Mouse (Mus musculus): ENCODE data around the gene Tasp1. TPM values are rescaled to one million over a fixed set of nuclear protein-coding genes. Genes with fewer than 3 reads are reported as not detected.

Gene Tasp1
- polyA plus RNA-seq, 1 experiment = 0.91 TPM

GRCm38 (mm10) chr2:139860133-139860494, 206.5 kb downstream of the Tasp1 start:
- Histone ChIP-seq H3K4me1 (no peaks in the 10 kb centered on the region; the same call in 1 of the 2 replicates), H3K9me3 (no peaks in the 10 kb centered on the region), H3K36me3 (replicated peaks; ENCODE audit: low read length) (peaks cover 11% of the 10 kb centered on the region), H3K4me3 (replicated peaks) (no peak overlapping the region), H3K27me3 (replicated peaks) (no peaks in the 10 kb centered on the region)
- TF ChIP-seq GATA1 (IDR thresholded peaks at IDR 0.05; ENCODE audit: borderline replicate concordance, low read length) (no peak), FLI1 (IDR thresholded peaks at IDR 0.05; ENCODE audit: low read length) (no peak)

DNA sequence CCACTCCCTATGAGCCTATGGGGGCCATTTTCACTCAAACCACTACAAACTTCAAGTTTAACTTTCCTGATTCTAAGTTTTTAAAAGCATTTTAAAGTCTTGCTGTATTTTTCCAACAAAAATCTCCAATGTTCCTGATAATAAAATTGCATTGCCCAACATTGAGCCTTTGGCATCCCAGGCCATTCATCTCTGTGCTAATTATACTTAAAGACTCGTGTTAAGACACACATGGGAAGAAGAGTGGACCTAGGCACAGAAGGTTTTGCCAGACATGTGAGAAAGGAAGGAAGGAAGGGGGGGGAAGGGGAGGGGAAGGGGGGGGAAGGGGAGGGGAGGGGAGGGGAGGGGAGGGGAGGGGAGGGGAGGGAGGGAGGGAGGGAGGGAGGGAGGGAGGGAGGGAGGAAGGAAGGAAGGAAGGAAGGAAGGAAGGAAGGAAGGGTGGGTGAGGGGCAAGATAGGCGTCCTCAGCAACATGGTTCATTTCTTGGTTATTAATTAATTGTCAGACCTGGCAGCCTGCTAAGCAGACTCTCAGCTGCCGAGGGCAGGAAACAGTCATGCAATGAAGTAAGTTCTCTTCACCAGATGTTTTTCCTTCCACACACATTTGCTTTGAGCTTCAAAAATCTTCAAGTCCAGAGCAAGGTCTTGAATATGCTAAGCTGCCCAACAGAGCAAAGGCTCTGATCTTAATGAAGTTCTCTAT, 207.0 kb downstream of the Tasp1 start:
- H3K36me3 ChIP-seq (replicated peaks; ENCODE audit: low read length) = peaks cover 11% of the 10 kb centered on the region
- H3K9me3 ChIP-seq = no peaks in the 10 kb centered on the region
- no peak for TF ChIP-seq FLI1 (IDR thresholded peaks at IDR 0.05; ENCODE audit: low read length)
- no peak for TF ChIP-seq GATA1 (IDR thresholded peaks at IDR 0.05; ENCODE audit: borderline replicate concordance, low read length)
- no peaks in the 10 kb centered on the region for H3K27me3 ChIP-seq (replicated peaks)
- no peaks in the 10 kb centered on the region; the same call in 1 of the 2 replicates for H3K4me1 ChIP-seq
- no peak overlapping the region for H3K4me3 ChIP-seq (replicated peaks)

DNA sequence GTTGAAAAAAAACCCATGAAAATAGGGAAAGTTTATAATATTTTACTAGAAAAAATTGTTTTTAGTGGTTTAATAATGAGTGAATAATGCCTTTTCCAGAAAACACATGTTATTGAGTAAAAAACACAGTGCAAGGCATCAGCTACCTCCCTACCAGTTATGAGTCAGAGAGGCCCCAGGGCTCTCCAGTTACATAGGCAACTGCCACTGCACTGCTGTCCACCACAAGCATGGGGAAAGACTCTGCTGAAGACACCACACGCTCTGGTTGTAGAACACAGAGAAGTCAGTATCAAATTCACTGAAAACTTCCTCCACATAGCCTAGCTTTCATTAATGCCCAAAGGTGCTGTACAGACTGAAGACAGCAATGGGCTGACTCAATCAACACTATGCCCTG, 217.0 kb downstream of the Tasp1 start:
- no peaks in the 10 kb centered on the region for H3K27me3 ChIP-seq (replicated peaks)
- no peak for TF ChIP-seq FLI1 (IDR thresholded peaks at IDR 0.05; ENCODE audit: low read length)
- no peak for TF ChIP-seq GATA1 (IDR thresholded peaks at IDR 0.05; ENCODE audit: borderline replicate concordance, low read length)
- no peak overlapping the region for H3K4me3 ChIP-seq (replicated peaks)
- peaks cover 5% of the 10 kb centered on the region; the same call in 1 of the 2 replicates for H3K4me1 ChIP-seq
- H3K9me3 ChIP-seq = no peaks in the 10 kb centered on the region
- H3K36me3 ChIP-seq (replicated peaks; ENCODE audit: low read length) = no peaks in the 10 kb centered on the region

- Histone ChIP-seq H3K4me1 (peaks cover 53% of the 10 kb centered on the region), H3K36me3 (replicated peaks; ENCODE audit: low read length) (peaks cover 20% of the 10 kb centered on the region), H3K27me3 (replicated peaks) (no peaks in the 10 kb centered on the region), H3K4me3 (replicated peaks) (no peak overlapping the region), H3K9me3 (peaks cover 11% of the 10 kb centered on the region)
- TF ChIP-seq GATA1 (IDR thresholded peaks at IDR 0.05; ENCODE audit: borderline replicate concordance, low read length) (no peak), FLI1 (IDR thresholded peaks at IDR 0.05; ENCODE audit: low read length) (no peak)
These were observed 225.2 kb downstream of the Tasp1 start for GRCm38 (mm10) chr2:139841359-139841758.

- H3K4me1 ChIP-seq = peaks cover 57% of the 10 kb centered on the region
- H3K36me3 ChIP-seq (replicated peaks; ENCODE audit: low read length) = peaks cover 20% of the 10 kb centered on the region
- no peaks in the 10 kb centered on the region for H3K27me3 ChIP-seq (replicated peaks)
- no peak overlapping the region for H3K4me3 ChIP-seq (replicated peaks)
- TF ChIP-seq FLI1 (IDR thresholded peaks at IDR 0.05; ENCODE audit: low read length) (no peak), GATA1 (IDR thresholded peaks at IDR 0.05; ENCODE audit: borderline replicate concordance, low read length) (no peak)
- peaks cover 11% of the 10 kb centered on the region for H3K9me3 ChIP-seq
These were observed 225.7 kb downstream of the Tasp1 start for GRCm38 (mm10) chr2:139840941-139841340.

GRCm38 (mm10) chr2:139821589-139822378, 244.8 kb downstream of the Tasp1 start:
- H3K9me3 ChIP-seq = peaks cover 7% of the 10 kb centered on the region; the same call in 1 of the 2 replicates
- H3K4me1 ChIP-seq = no peaks in the 10 kb centered on the region
- TF ChIP-seq GATA1 (IDR thresholded peaks at IDR 0.05; ENCODE audit: borderline replicate concordance, low read length) = no peak
- no peak for TF ChIP-seq FLI1 (IDR thresholded peaks at IDR 0.05; ENCODE audit: low read length)
- no peak overlapping the region for H3K4me3 ChIP-seq (replicated peaks)
- H3K27me3 ChIP-seq (replicated peaks) = peaks cover 5% of the 10 kb centered on the region
- H3K36me3 ChIP-seq (replicated peaks; ENCODE audit: low read length) = no peaks in the 10 kb centered on the region

DNA sequence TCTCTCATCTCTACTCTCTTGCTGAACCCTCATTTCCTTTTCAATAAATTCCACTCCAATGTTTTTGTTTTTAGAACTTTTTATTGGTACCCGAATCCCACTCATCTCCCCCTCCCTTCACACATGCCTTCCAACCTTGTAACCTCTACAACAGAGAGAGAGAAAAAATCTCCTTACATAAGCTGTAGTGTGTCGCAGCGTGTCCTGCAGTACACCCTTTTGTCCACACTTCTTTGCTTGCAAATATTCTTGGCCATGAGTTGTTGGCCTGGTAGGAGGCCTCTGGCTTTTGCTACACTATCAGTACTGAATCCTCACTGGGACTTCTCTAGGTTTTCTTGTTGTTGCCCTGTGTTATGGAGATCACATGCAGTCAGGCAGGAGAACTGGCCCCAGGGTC, 249.3 kb downstream of the Tasp1 start:
- Histone ChIP-seq H3K4me1 (no peaks in the 10 kb centered on the region), H3K9me3 (peaks cover 6% of the 10 kb centered on the region; the same call in 1 of the 2 replicates), H3K4me3 (replicated peaks) (no peak overlapping the region), H3K27me3 (replicated peaks) (peaks cover 8% of the 10 kb centered on the region), H3K36me3 (replicated peaks; ENCODE audit: low read length) (no peaks in the 10 kb centered on the region)
- TF ChIP-seq FLI1 (IDR thresholded peaks at IDR 0.05; ENCODE audit: low read length) = no peak
- TF ChIP-seq GATA1 (IDR thresholded peaks at IDR 0.05; ENCODE audit: borderline replicate concordance, low read length) = no peak

DNA sequence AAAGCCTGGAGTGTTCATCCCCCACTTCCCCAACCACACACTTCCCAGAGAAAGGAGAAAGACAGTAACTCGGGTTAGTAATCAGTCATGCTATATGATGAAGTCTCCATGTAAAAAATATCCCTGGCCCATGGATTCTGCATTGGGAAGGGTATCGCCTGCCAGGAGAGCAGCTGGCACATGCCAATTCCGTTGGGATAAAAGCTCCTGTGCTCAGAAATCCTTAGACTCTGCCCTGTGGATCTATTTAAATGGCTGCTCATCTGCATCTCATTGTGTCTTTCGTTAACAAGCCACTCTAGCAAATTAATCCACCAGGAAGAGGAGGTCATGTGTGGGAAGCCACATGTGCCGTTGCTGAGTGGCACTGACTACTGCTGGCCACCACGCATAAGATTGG, 258.7 kb downstream of the Tasp1 start:
- Histone ChIP-seq H3K4me3 (replicated peaks) (no peak overlapping the region), H3K4me1 (no peaks in the 10 kb centered on the region), H3K36me3 (replicated peaks; ENCODE audit: low read length) (no peaks in the 10 kb centered on the region), H3K27me3 (replicated peaks) (no peaks in the 10 kb centered on the region), H3K9me3 (no peaks in the 10 kb centered on the region; the same call in 1 of the 2 replicates)
- TF ChIP-seq GATA1 (IDR thresholded peaks at IDR 0.05; ENCODE audit: borderline replicate concordance, low read length) (no peak), FLI1 (IDR thresholded peaks at IDR 0.05; ENCODE audit: low read length) (no peak)

- H3K36me3 ChIP-seq (replicated peaks; ENCODE audit: low read length) = no peaks in the 10 kb centered on the region
- no peaks in the 10 kb centered on the region for H3K4me1 ChIP-seq
- H3K4me3 ChIP-seq (replicated peaks) = no peak overlapping the region
- no peak for TF ChIP-seq GATA1 (IDR thresholded peaks at IDR 0.05; ENCODE audit: borderline replicate concordance, low read length)
- TF ChIP-seq FLI1 (IDR thresholded peaks at IDR 0.05; ENCODE audit: low read length) = no peak
- H3K27me3 ChIP-seq (replicated peaks) = no peaks in the 10 kb centered on the region
- peaks cover 7% of the 10 kb centered on the region for H3K9me3 ChIP-seq
These were observed 262.6 kb downstream of the Tasp1 start for GRCm38 (mm10) chr2:139804041-139804440.
